Mouse (Mus musculus): ENCODE measurements at regions not wholly inside any gene's neighbourhood (a gene's known extent, or its start where the extent isn't known, plus 50 kb on each side); places are given as distances from the start of the nearest gene placed in this dataset.

DNA sequence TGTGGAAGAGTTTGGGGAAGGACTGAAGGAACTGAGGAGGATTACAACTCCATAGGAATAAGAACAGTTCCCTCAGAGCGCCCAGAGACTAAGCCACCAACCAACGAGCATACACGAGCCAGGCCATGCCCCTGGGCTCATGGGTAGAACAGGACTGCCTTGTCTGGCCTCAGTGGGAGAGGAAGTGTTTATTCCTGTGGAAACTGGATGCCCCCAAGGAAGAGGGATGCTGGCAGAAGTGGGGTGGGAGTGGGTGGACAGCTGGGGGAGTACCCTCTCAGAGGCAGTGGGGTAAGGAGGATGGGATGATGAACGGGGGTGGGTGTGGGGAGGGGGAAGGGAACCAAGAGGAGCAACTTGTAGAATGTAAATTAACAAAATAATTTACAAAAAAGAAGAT, 86.3 kb upstream of the Rab11fip2 start:
- H3K27ac ChIP-seq: no peak overlapping the region
- WGBS: 85% methylated on average over 4 of the region's 4 CpGs
- no peaks in the 10 kb centered on the region for H3K36me3 ChIP-seq
- no peak overlapping the region for H3K4me3 ChIP-seq
- H3K4me1 ChIP-seq (replicated peaks): peaks cover 4% of the 10 kb centered on the region
- no peak overlapping the region for H3K4me2 ChIP-seq
- H3K9me3 ChIP-seq: no peaks in the 10 kb centered on the region
- no peaks in the 10 kb centered on the region for H3K27me3 ChIP-seq
- H3K9ac ChIP-seq: no peak overlapping the region
- no peak for ATAC-seq (ENCODE audit: low FRiP score)

DNA sequence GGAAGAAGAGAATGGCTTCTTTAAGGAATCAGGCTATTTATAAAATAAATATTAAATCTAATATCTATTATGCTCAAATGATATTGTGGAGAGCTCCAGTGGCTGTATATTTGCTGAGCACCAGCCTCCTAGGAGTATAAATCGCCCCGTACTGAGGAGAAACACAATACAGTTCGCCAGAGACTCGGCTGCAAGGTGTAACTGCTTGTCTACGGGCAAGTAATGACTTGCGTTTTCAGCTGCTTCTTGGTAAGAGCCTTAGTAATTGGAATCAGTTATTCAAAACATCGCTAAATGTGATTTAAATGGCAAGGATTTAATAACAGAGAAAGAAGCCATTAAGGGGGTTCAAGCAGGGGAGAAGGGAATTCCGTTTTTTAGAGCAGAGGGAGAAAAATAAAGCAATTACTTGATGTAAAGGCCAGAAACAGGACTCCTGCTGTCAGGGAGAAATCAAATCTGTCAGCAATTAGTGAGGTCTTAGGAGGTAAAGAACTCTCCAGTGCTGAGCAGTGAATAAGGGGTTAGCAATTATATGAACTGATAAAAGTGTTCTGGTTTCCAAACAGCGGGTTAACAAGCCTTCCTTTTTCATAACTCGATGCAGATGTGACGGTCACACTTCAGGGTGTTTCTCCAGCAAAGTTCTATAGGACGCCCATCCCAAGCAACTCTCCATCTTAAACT, 72.3 kb upstream of the Rab11fip2 start:
- H3K27ac ChIP-seq: no peak overlapping the region
- no peaks in the 10 kb centered on the region for H3K36me3 ChIP-seq
- H3K4me2 ChIP-seq: peak overlapping the region; percentile 15; the same call in 1 of the 2 replicates
- 0 out of 2 replicates have a peak, but pooled peaks have one; percentile 13 for ATAC-seq (ENCODE audit: low FRiP score)
- no peaks in the 10 kb centered on the region for H3K9me3 ChIP-seq
- peaks cover 11% of the 10 kb centered on the region; the same call in 1 of the 2 replicates for H3K4me1 ChIP-seq (replicated peaks)
- WGBS: 48% methylated on average over 12 of the region's 12 CpGs
- no peak overlapping the region for H3K4me3 ChIP-seq
- H3K27me3 ChIP-seq: no peaks in the 10 kb centered on the region
- no peak overlapping the region for H3K9ac ChIP-seq

DNA sequence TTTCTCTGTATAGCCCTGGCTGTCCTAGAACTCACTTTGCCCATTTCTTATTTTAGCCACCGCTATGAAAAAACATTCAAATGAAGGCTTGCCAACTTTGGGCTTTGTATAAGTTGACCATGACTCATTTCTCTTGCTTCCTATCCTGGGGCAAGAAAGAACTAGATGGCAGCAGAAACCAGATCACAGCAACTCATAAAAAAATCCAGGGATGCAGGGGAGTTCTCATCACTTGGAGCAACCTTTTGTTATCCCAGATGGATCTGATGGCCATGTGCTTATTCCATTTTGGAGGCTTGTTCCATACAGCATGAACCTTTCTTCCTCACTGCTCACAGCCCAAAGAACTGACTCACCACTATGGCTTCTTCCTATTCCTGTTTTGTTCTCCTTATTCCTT, 52.1 kb upstream of the Rab11fip2 start:
- no peak for ATAC-seq (ENCODE audit: low FRiP score)
- Histone ChIP-seq H3K4me2 (no peak overlapping the region), H3K27ac (no peak overlapping the region), H3K27me3 (no peaks in the 10 kb centered on the region), H3K9me3 (no peaks in the 10 kb centered on the region), H3K36me3 (no peaks in the 10 kb centered on the region), H3K4me3 (no peak overlapping the region), H3K9ac (no peak overlapping the region), H3K4me1 (replicated peaks) (no peaks in the 10 kb centered on the region)
- 97% methylated on average over 1 of the region's 1 CpGs for WGBS

Measured in hindbrain, embryonic 13.5 days (tissue).